Mouse (Mus musculus): ENCODE measurements at regions not wholly inside any gene's neighbourhood (a gene's known extent, or its start where the extent isn't known, plus 50 kb on each side); places are given as distances from the start of the nearest gene placed in this dataset.

- no peak for TF ChIP-seq POLR2A (IDR thresholded peaks at IDR 0.05; ENCODE audit: borderline replicate concordance, insufficient read depth, low read length)
- no peak for TF ChIP-seq CTCF (IDR thresholded peaks at IDR 0.05; ENCODE audit: borderline replicate concordance, insufficient read depth, low read depth, low read length)
Observed at GRCm38 (mm10) chr9:26502027-26502426, 231.5 kb upstream of the B3gat1 start.
